Mouse (Mus musculus) cerebellum, adult 11-12 months (tissue): ENCODE measurements around the gene Cd79b.
"Not testable (repeated sequence)": the region's sequence is repeated elsewhere in the genome, so short reads cannot be mapped to it uniquely, and the experiment has no call there.

Experiments
- DNase-seq: peaks from one replicate; pipeline ENCODE4 v3.0.0; 2022

The Cd79b gene

DNA sequence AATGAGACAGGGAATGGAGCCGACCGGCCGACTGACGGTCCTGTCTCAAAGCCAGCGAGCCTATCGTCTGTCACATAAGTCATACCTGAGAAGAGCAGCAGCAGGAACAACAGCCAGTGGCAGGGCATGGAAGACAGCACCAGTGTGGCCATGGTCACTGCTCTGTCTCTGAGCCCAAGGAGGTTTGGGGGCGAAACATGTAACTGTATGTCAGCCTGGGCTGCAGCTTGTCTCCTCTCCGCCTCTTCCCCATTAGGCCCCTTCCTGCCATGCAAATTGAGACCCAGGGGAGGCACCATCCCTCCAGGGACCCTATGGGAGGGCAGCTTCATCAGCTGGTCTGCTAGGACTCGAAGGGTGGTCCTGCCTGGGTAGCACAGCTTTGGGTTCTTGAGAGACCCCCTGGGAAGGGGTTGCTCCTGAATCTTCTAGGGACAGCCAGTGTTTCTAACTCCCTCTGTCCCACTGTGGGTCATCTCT lies at the start of gene Cd79b:
Cd79b (minus strand) TSS at position 430 of the 480 bp plus-strand sequence.
- DNase-seq: no peak

DNA sequence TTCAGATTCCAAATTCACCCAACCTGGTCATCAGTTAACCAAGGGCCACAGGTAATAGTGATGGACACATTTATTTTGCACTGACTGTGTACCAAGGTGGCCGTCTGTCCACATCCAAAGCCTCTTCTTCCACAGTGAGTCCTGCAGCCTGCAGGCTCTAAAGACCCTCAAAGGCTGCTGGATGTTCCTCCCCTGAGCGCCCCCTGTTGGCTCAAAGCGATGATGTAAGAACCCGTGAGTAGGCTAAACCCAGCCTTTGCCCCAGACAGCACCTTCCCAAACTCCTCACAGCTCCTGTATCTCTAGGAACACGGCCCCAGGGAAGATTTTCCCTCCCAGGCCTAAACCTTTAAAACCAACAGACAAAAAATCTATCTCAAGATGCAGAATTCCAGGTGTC lies 44.8 kb upstream of the Cd79b start:
- DNase-seq: no peak

GRCm38 (mm10) chr11:106355382-106356128 lies 41.0 kb upstream of the Cd79b start:
- peak; percentile 78 for DNase-seq

DNA sequence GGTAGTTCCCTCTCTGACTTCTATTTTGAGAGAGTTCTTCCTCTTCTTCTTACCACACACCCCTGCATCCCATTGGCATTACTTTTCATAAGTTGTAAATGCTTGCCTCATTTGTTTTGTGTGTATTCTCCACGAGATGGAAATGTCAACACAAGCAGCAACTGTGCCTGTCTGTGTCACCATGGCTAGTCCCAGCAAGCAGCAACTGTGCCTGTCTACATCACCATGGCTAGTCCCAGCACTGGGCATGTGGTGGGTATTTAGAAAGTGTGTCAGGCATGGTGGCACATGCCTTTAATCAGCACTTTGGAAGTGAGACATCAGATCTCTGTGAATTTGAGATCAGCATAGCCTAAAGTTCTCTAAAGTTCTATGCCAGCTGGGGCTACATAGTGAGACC lies 39.6 kb upstream of the Cd79b start:
- DNase-seq: no peak

DNA sequence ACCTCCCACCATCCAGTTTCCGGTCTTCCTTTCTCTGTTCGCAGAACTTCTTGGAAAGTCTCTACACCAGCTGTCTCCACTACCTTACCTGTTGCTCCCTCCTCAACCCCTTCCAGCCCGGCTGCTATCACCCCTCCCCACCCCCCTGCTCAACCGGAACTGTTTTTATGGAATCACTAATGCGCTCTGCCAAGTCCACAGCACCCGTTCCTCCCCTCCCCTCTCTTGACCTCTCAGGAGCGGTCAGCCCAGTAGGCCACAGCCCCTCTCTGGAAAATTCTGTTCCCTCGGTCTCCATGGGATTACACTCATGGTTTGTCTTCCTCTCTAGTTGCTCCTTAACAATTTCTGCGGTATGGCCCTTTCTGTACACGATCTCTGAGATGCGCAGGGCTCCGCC lies 38.6 kb upstream of the Cd79b start, which contains the start of gene Scn4a:
Scn4a (minus strand) TSS at position 101 of the 400 bp plus-strand sequence.
- no peak for DNase-seq

GRCm38 (mm10) chr11:106351941-106352340 lies 37.4 kb upstream of the Cd79b start:
- DNase-seq: no peak

DNA sequence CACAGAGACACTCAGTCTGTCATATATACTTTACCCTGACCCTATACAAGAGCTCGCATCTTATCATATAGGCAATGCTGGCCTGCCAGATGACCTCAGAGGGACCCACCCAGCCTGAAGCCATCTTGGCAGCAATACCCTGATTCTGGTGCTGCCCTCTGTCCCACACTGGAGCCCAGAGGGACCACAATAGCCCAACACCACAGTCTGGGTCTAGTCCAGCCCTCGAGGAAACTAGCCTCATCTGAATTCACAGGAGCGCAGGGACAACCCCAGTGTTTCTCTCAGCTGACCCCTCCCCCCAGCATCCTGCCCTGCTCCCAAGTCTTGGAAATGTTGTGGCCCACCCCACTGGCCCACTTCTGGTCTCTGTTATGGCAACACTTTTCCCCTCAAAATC lies 36.7 kb upstream of the Cd79b start:
- no peak for DNase-seq

DNA sequence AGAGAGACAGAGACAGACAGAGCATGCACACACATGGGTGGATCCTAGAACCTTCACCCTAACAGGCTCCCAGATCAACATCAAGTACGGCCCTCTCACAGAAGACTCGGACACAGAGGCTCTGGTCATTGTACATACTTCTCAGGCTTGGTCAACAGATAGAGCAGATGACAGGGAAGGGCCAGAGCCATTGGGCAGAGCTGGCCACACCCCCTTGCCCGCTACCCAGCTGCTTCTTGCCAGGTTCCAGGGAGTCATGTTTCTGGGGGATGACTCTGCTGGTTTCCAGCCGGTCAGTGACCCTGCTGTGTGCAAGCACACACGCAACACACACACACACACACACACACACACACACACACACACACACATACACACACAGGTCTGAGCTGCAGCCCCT lies 36.3 kb upstream of the Cd79b start:
- DNase-seq: no peak

- no peak for DNase-seq
Observed at GRCm38 (mm10) chr11:106349772-106350171, 35.2 kb upstream of the Cd79b start.

DNA sequence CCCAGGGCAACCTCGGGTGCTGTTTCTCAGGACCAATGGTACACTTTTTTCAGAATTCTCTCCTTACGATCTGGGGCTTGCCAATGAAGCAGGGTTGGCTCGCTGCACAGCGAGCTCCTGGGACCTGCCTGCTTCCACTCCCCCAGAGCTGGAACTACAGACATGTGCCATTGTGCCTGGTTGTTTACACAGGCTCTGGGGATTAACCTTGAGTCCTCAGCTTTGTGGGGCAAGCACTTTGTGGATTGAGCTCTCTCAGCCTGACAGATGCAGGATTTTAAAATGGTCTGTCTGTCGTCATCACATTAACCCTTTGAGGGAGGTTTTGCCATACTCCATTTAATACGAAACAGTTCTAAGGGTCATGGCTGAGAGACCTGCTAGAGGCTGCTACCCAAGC lies 30.3 kb upstream of the Cd79b start:
- DNase-seq: no peak

DNA sequence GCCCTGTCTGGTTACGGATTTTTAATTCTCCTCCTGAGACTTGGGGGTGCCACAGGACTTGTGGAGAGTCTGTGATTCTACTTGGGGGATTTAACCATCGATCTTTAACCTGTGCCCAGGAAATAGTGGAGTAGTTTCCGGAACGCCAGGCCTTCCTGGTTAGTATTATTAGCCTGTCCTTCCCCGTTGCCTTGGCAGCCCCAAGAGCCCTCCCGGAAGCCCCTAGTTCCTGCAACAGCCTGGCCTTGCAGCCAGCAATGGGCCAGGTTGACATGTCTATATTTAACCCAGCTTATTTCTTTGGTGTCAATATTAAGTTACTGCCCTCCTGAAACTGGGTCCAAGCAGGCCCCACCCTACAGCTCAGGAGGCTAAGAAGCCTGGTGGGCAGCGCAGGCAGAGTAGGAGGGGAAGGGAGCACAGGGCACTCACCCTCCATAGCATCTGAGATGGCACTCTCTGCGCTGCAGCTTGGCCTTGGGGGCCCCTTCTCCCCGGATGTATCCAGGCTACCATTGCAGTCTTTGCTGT lies 26.5 kb upstream of the Cd79b start:
- no peak for DNase-seq

DNA sequence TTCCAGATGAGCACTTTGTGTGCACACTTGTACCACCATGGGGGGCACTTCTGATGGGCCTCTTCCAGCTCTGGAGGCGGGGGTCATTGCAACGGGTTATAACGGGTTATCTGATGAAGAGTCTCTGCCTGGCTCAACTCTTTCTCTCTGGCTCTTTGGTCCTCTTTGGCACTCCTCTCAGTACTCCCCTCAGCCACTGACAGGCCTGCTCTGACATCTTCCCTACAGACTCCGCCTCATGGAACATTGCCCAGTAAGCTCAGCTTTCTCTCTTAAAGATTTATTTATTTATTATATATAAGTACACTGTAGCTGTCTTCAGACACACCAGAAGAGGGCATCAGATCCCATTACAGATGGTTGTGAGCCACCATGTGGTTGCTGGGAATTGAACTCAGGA lies 24.8 kb upstream of the Cd79b start:
- DNase-seq: not testable (repeated sequence)

DNA sequence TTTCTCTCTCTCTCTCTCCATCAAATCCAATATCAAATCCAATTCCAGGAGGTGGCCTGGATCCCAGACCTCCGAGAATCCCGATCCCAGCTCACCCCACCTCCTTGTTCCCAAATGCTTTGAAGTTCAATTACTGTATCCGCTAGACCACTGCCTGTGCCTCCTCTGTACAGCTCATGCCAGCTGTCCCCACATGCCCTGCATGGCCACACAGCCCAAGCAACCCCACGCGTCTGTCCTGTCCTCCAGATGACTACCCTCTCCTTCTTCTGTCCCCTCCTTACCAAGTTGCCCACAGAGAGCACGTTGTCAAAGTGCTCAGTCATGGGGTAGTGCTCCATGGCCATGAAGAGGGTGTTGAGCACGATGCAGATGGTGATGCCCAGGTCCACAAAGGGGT lies 24.3 kb upstream of the Cd79b start:
- no peak for DNase-seq

DNA sequence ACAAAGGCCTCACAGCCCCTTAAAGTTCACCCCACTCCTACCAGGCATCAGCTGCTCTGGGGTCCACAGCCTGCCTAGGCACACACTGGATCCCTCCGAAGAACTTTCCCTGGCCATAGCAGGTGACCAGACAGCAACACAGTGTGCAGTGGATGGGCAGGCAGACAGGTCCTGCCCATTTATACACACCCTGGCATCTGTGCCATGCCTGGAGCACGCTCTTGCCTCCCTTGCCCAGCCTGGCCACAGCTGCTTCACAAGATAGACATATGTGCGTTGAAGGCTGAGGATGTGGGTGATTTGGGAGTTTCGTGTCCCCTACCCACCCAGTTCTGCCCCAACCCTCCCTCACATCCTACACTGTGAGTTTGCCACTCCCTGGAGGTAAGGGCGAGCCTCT lies 23.5 kb upstream of the Cd79b start:
- no peak for DNase-seq

GRCm38 (mm10) chr11:106334066-106334465 lies 19.5 kb upstream of the Cd79b start:
- no peak for DNase-seq

GRCm38 (mm10) chr11:106332458-106332857 lies 17.9 kb upstream of the Cd79b start:
- DNase-seq: no peak

GRCm38 (mm10) chr11:106329682-106330081 lies 15.1 kb upstream of the Cd79b start:
- DNase-seq: peak; percentile 31

- no peak for DNase-seq
Observed at GRCm38 (mm10) chr11:106329128-106329527, 14.6 kb upstream of the Cd79b start.

DNA sequence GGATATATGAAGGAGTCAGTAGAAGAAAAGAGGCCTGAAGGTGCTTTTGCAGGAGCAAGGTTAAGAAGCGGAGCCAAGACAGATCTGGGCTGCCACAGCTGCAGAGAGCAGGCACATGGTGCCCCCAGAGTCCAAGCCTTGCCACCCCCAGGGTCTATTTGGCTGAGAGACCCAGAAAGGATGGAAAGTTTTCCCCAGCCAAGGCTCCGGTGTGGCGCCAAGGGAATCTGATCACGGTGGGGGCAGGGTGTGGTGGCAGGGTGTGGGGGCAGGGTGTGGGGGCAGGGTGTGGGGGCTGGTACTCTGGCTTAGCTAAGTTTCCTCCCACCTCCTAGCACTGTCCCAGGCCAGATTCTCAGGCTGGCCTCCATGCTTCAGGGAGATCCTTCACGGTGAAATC lies 14.0 kb upstream of the Cd79b start:
- no peak for DNase-seq

DNA sequence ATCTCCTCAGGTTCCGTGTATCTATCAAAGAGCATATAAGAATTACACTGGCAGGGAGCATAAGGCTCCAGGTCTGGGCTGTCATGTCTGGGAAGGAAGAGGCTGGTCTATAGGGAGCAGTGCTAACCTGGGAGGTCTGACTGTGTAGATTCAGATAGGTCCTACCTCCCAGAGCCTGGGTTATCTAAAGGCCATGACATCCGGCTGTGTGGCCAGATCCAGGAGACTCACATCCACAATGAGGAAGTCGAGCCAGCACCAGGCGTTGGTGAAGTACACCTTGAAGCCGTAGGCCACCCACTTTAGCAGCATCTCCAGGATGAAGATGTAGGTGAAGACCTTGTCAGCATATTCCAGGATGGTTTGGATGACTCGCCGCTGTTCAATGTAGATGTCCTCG lies 11.9 kb upstream of the Cd79b start:
- DNase-seq: no peak

GRCm38 (mm10) chr11:106325566-106326206 lies 11.1 kb upstream of the Cd79b start:
- peak; percentile 49 for DNase-seq

DNA sequence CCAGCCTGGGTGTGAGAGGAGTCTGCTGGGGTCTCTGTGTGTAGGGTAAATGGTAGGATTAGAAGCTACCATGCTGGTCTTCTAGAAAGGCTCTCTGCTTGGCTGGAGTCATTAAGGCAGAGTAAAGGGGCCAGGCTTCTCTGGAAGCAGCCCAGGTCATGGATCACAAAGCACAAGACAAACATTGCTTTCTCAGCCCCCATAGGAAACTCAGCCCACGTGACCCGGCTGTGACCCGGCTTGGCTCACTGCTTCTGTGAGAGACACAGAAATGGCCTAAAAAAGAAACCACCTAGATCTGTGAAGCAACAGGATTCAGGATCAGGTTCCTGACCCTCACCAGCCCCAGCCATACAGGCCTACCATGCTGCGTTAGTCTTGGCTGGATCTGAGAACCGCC lies 10.3 kb upstream of the Cd79b start:
- DNase-seq: no peak

DNA sequence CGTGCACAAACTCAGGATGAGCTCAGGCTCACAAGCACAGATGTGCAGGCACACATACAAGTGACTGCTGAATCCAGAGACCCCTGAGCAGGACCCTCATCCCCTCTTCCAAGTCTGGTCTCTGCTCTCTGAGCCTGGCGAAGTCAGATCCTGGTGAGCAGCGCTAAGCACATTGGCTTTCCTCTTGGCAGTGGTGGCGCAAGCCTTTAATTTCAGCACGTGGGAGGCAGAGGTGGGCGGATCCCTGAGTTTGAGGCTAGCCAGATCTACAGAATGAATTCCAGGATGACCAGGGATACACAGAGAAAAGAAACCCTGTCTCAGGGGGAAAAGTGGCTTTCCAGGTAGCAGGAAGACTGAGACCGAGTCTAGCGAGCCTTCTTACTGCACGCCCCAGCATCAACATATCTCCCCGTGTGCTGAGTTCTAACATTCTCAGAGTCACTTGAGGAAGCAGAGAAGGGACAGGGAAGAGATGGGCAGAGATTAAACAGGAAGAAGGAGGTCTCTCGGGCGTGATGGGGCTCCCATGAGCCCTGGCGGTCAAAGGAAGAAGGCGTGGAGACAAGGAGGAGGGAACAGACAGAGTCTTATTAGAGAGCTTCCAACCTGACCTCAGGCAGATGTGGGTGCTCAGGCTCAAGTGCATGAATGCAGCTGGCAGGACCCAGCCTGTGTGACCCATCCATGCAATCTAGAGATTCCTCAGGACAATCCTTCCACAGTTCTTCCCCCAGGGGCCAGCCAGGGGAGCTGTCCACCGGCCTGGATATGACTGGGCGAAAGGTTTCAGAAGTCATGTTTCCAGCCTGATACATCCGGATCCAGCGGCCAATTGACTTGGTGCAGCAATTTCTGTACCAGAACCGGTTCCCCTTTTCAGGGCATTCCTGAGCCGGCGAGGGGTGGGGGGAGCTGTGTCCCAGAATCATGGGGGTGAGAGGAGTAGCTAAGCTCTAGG lies 4.1 kb upstream of the Cd79b start:
- no peak for DNase-seq
